Mouse (Mus musculus): ENCODE measurements around the gene Cldn14.

GRCm38 (mm10) chr16:93883423-93884085 lies 125.1 kb downstream of the Cldn14 start, which contains the start of gene Chaf1b:
- TF ChIP-seq MAFK (IDR thresholded peaks at IDR 0.05; ENCODE audit: insufficient read depth, low read depth, low read length) (no peak), HCFC1 (IDR thresholded peaks at IDR 0.05; ENCODE audit: borderline replicate concordance, insufficient read depth, low read length) (0 out of 2 replicates have a peak, but pooled peaks have one; percentile 29), ZC3H11A (IDR thresholded peaks at IDR 0.05; ENCODE audit: borderline replicate concordance, low read depth, low read length) (no peak)

Measured in ES-E14 (cell line).